Mouse (Mus musculus) frontal cortex, postnatal 36 days (tissue): Measurements from ENCODE around the gene Cpne5.

Source experiments
- DNase-seq, 2 experiments: peaks; one replicate each; pipeline ENCODE4 v3.0.0; 2022; ENCODE audit warnings: low spot score in 2 of 2

Cpne5 gene

DNA sequence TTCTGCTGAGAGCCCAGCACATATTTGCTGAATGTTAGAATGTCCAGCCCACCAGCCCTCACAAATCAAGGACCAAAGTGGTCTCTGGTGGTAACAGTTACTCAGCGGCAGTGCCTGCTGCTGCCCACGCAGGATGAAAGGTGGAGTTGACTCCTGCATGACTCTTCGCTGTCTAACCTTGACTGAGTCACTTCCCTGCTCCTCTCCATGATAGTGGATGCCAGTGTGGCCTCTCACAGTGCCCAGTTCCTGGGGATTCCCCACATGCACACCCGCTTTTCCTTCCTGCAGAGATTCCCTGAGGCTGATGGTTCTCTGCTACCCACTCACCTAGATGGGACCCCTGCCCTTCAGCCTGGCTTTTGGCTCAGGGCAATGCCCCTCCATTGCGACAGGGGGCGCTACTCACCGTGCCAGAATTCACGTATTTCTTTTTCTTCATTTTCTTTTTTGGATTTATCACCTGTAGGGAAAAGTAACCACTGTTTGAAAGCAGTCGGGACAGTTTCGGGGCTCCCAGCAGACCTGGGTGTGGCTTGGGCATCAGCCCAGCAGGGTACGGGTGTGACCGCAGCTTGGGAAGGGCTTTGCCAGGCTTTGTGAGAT is 68.9 kb downstream of the Cpne5 start:
- DNase-seq, result no peak

- no peak for DNase-seq
Observed at GRCm38 (mm10) chr17:29168438-29168837, 69.5 kb downstream of the Cpne5 start.

GRCm38 (mm10) chr17:29167371-29167770 is 70.6 kb downstream of the Cpne5 start:
- DNase-seq, result no peak

DNA sequence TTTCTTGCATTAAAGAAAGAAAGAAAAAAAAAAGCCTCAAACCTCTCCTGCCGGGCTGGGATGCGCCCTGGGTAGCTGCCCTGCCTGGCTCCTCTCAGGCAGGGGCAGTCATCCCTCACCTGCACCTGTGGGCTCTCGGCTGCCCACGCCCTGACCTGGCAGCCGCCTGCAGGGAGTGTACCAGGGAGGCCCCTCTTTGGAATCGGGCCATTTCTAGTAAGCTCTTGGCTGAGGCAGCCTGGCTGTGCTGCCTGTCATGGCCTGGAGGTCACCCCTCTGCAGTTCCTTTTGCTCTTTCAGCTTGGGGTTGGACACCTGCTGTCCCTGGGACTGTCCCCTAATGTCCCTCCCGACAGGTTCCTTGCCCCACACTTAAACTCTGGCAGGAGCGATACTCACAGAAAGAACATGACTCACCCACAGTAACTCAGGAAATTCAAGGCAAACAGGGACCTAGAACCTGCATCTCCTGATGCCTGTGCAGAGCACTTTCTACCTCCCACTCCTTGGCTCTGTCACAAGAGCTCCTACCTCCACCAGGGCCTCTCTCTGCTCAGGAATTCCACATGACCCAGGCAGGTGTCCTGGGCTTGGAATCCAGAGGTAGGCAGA is 71.9 kb downstream of the Cpne5 start:
- no peak for DNase-seq

DNA sequence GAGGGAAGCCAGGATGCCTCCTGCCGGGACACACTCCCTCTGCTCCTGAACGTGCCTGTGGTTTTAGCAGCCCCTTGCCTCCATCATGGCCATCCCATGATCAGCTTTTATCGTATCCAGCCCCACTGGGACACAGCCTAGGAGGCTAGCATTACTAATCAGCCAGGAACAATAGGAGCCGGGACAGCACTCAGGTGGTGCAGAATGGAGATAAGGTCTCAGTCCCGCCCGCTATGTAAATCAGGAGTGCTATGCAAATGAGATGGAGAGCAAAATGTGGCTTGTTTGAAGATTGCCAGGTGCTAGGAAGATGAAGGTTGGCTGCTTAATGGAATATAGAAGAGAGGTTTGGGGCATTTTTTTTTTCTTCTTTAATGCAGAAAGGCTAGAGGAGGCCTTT is 72.5 kb downstream of the Cpne5 start:
- no peak for DNase-seq

DNA sequence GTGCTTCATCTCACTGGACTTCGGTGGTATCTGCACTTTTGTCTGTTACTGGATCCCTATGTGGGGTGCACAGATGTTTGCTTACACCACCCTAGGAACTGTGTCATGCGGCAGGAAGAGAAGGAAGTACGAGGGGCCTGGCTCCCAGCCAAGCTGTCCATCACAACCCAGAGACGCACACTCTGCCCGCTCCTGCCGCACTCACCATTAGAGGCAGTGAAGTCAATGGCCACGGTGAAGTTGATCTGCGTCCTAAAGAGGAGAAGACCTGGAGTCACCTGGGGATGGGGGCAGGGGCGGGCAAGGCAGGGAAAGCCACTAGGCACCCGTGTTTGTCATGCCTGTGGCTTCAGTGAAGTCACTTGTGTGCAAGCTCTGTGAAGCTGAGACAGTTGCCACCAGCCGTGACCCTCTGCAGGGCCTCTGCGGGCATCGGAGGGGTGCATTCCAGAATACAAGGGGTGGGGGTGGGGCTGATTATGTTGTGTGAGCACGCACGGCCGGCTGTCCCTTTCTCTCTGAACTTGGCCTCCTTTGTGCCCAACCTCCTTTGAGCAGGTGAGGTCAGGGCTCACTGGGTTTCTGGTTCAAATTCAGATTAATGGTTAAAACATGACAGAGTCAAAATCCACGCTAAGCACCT is 73.4 kb downstream of the Cpne5 start:
- DNase-seq, result no peak

GRCm38 (mm10) chr17:29162334-29162733 is 75.6 kb downstream of the Cpne5 start:
- no peak for DNase-seq

DNA sequence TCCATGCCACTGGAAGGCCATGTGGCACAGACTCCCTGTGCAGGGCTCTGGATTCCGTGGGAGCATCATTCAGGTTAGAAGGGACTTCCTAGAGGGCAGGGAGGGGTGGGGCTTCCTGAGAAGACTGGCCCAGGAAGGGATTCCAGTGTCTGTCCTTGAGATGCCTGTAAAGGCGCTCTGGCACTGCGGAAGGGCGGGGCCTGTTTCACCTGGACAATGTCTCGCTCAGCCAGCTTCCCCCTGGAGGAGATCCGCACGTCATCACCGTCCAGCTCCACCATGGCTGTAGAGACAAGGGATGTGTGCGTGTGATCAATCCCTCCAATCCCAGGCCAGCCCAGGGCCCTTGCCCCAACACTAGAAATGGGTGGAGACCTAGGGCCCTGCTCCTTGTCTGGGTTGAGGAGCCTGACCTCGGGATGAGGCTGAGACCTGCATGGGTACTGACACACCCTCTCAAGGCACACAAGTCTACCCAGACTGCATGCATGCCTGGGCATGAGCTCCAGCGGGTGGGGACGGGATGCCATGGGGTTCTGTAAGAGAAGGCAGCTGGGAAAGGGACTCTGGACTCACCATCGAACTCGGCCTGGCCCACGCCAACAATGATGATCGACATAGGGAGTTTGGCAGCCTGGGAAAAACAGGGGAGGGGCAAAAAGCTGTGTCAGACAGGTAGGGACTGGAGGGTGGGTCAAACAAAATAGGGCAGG is 78.1 kb downstream of the Cpne5 start:
- no peak for DNase-seq

- no peak for DNase-seq
Observed at GRCm38 (mm10) chr17:29159320-29159719, 78.6 kb downstream of the Cpne5 start.

- no peak for DNase-seq
Observed at GRCm38 (mm10) chr17:29158899-29159298, 79.1 kb downstream of the Cpne5 start.

DNA sequence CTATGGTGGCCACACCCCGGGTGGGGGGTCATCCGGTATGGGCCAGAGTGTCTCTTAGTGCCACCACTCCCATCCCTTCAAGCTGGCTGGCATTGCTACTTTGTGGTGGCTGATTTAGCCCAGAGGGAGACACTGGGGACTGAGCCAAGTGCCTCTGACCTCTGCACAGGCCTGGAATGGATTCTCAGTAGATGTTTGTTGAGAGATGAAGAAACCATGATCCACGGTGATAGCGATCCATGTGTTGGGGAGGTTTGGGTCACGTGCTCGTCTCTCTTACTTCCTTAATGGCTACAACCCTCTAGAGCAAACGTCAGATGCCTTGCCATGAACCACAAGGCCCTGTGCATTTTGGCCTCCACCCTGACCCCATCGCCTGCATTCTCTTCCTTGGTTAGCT is 81.1 kb downstream of the Cpne5 start:
- DNase-seq, result no peak

GRCm38 (mm10) chr17:29156396-29156795 is 81.6 kb downstream of the Cpne5 start:
- peak in 1 of 2 experiments; percentile 25 for DNase-seq

DNA sequence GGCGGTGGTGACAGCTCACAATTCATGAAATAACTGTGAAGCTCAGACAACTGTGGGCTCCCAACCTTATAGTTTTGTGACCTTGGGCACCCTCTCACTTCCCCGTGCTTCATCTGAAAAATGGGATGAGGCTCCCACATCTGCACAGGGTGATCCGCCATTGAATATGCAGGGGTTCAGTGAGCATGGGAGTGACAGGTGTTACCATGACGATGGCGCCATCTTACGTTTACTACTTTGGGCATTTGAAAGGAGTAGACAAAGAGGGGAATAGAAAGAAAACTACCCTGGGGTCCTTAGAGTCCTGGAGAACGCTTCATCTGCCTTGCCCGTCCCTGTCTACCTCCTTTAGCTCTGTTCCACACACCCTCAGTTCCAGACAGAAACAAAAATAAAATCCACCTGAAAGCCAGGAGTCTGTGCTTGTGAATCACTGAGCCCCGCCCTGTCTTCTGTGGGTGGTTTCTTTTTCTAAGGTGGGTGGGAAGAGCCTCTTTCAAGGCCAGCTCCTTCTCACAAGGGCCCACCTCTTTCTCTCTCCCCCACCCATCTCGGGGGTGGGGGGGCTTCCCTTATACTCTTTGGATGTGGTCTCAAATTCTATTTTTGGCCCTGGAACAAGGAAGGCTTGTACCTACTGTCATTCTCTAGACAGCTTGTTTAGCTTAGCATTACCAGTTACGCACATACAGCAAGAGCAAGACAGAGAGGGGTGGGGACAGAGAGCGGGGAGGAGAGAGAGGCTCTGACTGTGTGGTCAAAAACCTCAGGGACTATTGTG is 82.4 kb downstream of the Cpne5 start:
- DNase-seq, result peak; percentile 55 to 70

- no peak for DNase-seq
Observed at GRCm38 (mm10) chr17:29154247-29154646, 83.7 kb downstream of the Cpne5 start.

- DNase-seq, result no peak
Observed at GRCm38 (mm10) chr17:29152547-29152946, 85.4 kb downstream of the Cpne5 start.

DNA sequence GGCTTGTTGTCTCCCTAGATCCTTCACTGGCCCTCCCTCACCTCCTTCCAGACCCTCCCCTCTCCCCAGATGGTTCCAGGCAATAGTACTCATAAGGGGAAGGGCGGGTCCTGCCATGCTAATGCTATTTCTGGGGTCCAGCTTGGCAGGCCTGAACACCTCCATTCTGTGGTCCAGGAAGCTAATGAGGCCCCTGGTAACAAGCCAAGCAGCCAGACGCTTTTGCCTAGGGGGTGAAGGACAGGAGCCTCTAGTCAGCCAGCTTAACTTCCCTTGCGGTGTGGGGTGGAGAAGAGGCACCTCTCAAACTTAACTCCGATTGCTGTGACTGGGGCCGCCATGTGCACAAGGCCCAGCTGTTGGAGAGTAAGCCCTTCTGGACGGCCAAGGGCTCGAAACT is 88.2 kb downstream of the Cpne5 start:
- DNase-seq, result no peak

DNA sequence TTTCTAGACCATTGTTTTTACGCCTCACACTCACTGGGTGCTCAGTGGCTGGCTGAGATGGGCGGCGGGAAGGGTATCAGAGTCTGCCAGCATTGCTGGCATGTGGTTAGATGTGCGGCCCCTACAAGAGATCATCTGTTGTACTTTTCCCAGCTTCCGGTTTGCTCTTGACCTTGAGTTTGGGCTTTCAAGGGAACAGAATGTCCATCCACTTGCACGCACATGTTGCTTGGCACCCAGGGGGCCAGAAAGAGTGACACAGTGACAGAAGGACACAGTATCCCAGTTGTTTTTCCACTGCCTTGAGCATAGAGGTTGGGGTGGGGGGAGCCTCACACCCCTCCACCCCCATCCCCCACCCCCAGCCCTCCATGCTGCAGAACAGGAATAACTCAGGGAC is 90.2 kb downstream of the Cpne5 start:
- no peak for DNase-seq

DNA sequence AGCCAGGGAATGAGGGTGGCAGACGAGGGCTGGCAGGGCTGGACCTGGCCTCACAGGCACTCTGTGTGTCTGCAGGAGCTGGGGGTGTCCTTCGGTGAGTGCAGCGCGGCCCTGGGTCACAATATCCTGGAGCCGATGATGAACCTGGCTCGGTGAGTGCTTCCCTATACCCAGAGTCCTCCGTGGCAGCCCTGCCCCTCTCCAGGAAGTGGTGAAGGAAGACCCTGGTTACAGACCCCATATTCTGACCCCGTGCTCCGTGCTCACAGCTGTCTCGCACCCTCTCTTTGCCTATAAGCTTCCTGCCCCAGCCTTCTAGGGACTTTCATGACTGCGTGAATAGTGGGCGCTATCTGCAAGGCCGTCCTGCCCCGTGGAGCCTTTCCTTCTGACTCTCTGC is 90.7 kb downstream of the Cpne5 start:
- no peak for DNase-seq

- DNase-seq, result no peak
Observed at GRCm38 (mm10) chr17:29145101-29145500, 92.9 kb downstream of the Cpne5 start.

- no peak for DNase-seq
Observed at GRCm38 (mm10) chr17:29143266-29143665, 94.7 kb downstream of the Cpne5 start.

GRCm38 (mm10) chr17:29141577-29141976 is 96.4 kb downstream of the Cpne5 start:
- DNase-seq, result no peak

GRCm38 (mm10) chr17:29137906-29138305 is 100.1 kb downstream of the Cpne5 start:
- no peak for DNase-seq
